Mouse (Mus musculus): ENCODE measurements around the gene Sgk2.

Gene Sgk2

DNA sequence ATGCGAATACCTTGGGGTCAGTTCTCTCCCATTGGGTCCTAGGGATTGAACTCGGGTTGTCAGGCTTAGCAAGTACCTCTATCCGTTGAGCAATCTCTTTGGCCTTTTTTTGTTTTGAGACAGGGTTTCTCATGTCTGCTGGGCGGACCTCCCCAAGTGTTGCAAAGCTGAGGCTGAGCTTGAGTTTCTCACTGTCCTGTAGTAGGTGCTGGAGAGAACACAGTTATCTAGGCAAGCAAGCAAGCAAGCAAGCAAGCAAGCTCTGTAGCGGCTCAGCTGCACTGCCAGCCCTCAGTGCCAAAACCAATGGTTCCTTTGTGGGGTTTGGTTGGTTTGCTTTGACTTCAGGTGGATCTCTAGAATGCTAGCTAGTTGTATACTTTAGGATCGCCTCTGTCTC lies 73.5 kb downstream of the Sgk2 start:
- DNase-seq (ENCODE audit: low spot score), result no peak

DNA sequence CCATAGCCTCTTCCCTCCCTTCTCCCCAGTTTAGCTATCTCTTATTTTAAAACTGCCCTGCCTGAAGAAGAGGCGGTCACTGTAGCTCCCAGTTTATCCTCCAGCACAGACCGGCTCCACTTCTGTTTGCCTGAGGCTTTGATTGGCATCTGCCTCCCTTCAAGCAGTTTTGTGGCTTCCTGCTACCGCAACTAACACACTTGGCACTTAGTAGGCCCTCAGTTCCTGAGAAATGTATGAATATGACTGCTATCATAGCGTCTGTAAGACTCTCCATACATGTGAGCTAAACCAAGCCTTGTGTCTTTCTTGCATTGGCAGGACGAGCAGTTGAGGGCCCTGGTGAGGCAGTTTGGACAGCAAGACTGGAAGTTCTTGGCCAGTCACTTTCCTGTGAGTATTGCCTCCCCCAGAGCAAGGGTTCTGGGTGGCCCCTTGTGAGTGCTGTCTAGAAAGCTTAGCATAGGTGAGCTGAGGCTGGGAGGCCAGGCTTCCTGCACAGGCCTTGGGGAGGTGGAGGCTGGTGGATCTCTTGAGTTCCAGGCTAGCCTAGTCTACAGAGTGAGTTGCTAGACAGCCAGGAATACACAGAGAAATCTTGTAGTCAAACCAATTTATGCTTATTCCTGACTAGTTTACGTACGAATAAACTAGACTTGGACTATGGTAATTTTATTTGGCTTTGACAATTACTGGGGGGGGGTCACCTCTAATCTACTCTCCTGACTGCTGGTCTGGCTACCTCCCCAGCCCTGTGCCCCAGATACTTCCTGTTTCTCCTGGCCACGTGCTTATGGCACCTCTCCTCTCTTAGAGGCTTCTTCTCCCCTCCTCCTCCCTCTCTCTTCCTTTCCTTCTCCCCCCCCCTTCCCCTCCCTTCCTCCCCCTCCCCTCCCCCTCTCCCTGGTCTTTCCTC lies 74.3 kb downstream of the Sgk2 start:
- DNase-seq (ENCODE audit: low spot score), result no peak

DNA sequence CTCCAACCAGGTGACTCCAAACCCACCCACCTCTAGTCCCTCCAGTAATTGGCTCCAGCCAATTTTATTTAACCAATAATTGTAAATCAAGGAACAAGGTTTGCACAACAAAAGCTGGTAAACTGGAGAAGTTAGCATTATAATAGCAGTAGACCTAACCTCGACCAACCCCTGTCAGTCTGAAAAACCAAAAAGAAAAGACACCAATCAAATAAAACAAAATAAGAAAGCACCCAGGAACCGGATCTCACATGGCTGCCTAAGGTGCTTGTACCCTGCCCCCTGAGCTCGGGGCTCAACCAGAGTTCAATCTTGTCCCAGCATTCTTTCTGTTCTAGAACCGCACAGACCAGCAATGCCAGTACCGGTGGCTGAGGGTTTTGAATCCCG lies 75.0 kb downstream of the Sgk2 start:
- DNase-seq (ENCODE audit: low spot score), result no peak

Data from testis, postnatal 10 days (tissue).